Mouse (Mus musculus) heart, adult 8-10 months (tissue): ENCODE measurements at regions not wholly inside any gene's neighbourhood (a gene's known extent, or its start where the extent isn't known, plus 50 kb on each side); places are given as distances from the start of the nearest gene placed in this dataset.

Experiments
- DNase-seq: peaks from one replicate; pipeline ENCODE4 v3.0.0; 2022; ENCODE audit warnings: low spot score

GRCm38 (mm10) chr2:28349911-28350310 lies 96.7 kb upstream of the Ppp1r26 start:
- no peak for DNase-seq

GRCm38 (mm10) chr2:28351445-28351844 lies 95.2 kb upstream of the Ppp1r26 start:
- no peak for DNase-seq

GRCm38 (mm10) chr2:28352903-28353302 lies 93.7 kb upstream of the Ppp1r26 start:
- no peak for DNase-seq

GRCm38 (mm10) chr2:28362199-28362598 lies 84.4 kb upstream of the Ppp1r26 start:
- no peak for DNase-seq

- no peak for DNase-seq
Observed at GRCm38 (mm10) chr2:28364623-28365022, 82.0 kb upstream of the Ppp1r26 start.

- DNase-seq = no peak
Observed at GRCm38 (mm10) chr2:28365756-28366155, 80.8 kb upstream of the Ppp1r26 start.

GRCm38 (mm10) chr2:28374838-28375237 lies 71.8 kb upstream of the Ppp1r26 start:
- DNase-seq = peak; percentile 21

- no peak for DNase-seq
Observed at GRCm38 (mm10) chr2:28377948-28378822, 68.4 kb upstream of the Ppp1r26 start.

- DNase-seq = no peak
Observed at GRCm38 (mm10) chr2:28382051-28382802, 64.4 kb upstream of the Ppp1r26 start.

- DNase-seq = no peak
Observed at GRCm38 (mm10) chr2:28384875-28385274, 61.7 kb upstream of the Ppp1r26 start.

GRCm38 (mm10) chr2:28386784-28387183 lies 59.8 kb upstream of the Ppp1r26 start:
- DNase-seq = no peak

GRCm38 (mm10) chr2:28387422-28387836 lies 59.2 kb upstream of the Ppp1r26 start:
- DNase-seq = peak; percentile 11

- DNase-seq = no peak
Observed at GRCm38 (mm10) chr2:28387926-28388325, 58.7 kb upstream of the Ppp1r26 start.

GRCm38 (mm10) chr2:28389703-28390102 lies 56.9 kb upstream of the Ppp1r26 start:
- DNase-seq = no peak

- no peak for DNase-seq
Observed at GRCm38 (mm10) chr2:28395391-28395790, 51.2 kb upstream of the Ppp1r26 start.
